Mouse (Mus musculus) stomach, postnatal 0 days (tissue): ENCODE data around the gene Mrps2.
A peak's percentile ranks its signal among the peaks of the same experiment; 100 is the strongest.

Experiments
- CTCF ChIP-seq: IDR thresholded peaks from 2 replicates; pipeline ENCODE4 v1.5.1; 2016; ENCODE audit warnings: antibody characterized with exemption, low read depth, mild to moderate bottlenecking, moderate library complexity
- EP300 ChIP-seq: optimal IDR thresholded peaks from 2 replicates; pipeline ENCODE3; 2016; ENCODE audit warnings: antibody characterized with exemption

GRCm38 (mm10) chr2:28419898-28420297 lies 48.0 kb upstream of the Mrps2 start:
- peak; percentile 90 for TF ChIP-seq CTCF
- no peak for TF ChIP-seq EP300
